Mouse (Mus musculus) midbrain, postnatal 0 days (tissue): ENCODE data around the gene Rgs16. TPM values are rescaled to one million over a fixed set of nuclear protein-coding genes. Genes with fewer than 3 reads are reported as not detected.

Experiments used
- ATAC-seq: fragments of 200-750 bp; cut with Nextera tagmentation; 2 replicates; pipeline ENCODE4 v1.8.0; 2017; ENCODE audit warnings: moderate number of reproducible peaks, mild to moderate bottlenecking, moderate TSS enrichment, moderate library complexity; ENCODE audit not compliant: low FRiP score
- DNase-seq: peaks from one replicate; pipeline ENCODE4 v3.0.0-alpha.2; 2015; ENCODE audit warnings: low spot score
- H3K27ac ChIP-seq: fragments of 300-500 bp; sonication (generic); 2 replicates; pipeline ENCODE4 v1.5.1; 2014; ENCODE audit warnings: low read depth, mild to moderate bottlenecking, low read length, mixed read lengths
- H3K27me3 ChIP-seq: fragments of 300-500 bp; sonication (generic); 2 replicates; pipeline ENCODE4 v1.6.1; 2014; ENCODE audit warnings: low read length, control low read depth, mixed read lengths; ENCODE audit not compliant: insufficient read depth
- H3K36me3 ChIP-seq: fragments of 300-500 bp; sonication (generic); 2 replicates; pipeline ENCODE4 v1.6.1; 2014; ENCODE audit warnings: low read length, control low read depth, mixed read lengths; ENCODE audit not compliant: insufficient read depth
- H3K4me1 ChIP-seq: fragments of 300-500 bp; sonication (generic); 2 replicates; pipeline ENCODE4 v1.6.1; 2014; ENCODE audit warnings: mild to moderate bottlenecking, control low read depth, antibody characterized with exemption, low read length, mixed read lengths; ENCODE audit not compliant: insufficient read depth
- H3K4me2 ChIP-seq: fragments of 300-500 bp; sonication (generic); 2 replicates; pipeline ENCODE4 v1.6.1; 2014; ENCODE audit warnings: low read depth, mild to moderate bottlenecking, low read length, mixed read lengths; ENCODE audit not compliant: poor library complexity, severe bottlenecking
- H3K4me3 ChIP-seq: fragments of 300-500 bp; sonication (generic); 2 replicates; pipeline ENCODE4 v1.5.1; 2014; ENCODE audit warnings: low read depth, mild to moderate bottlenecking, low read length, moderate library complexity
- H3K9ac ChIP-seq: fragments of 300-500 bp; sonication (generic); replicated peaks from 2 replicates; pipeline ENCODE4 v1.6.1; 2014; ENCODE audit warnings: mild to moderate bottlenecking, low read length, moderate library complexity, mixed read lengths; ENCODE audit not compliant: poor library complexity, severe bottlenecking
- H3K9me3 ChIP-seq: fragments of 300-500 bp; sonication (generic); 2 replicates; pipeline ENCODE4 v1.6.1; 2016; ENCODE audit warnings: low read length, control low read depth
- CTCF ChIP-seq: IDR thresholded peaks from 2 replicates; pipeline ENCODE4 v1.5.1; 2016; ENCODE audit warnings: antibody characterized with exemption, mild to moderate bottlenecking
- WGBS: fragments of 180-500 bp; shearing (Covaris S2); extraction: QIAGEN DNeasy Blood & Tissue Kit; methylation state at CpG from one replicate; pipeline ENCODE4 v1.1.7; 2014; 5-methylcytosine and 5-hydroxymethylcytosine counted together
- polyA plus RNA-seq: library from polyadenylated mRNA; unstranded; fragments of >200 nt; fragmentation: Nextera tagmentation; extraction: Ambion mirVana; gene quantifications from 2 replicates; pipeline ENCODE4 v1.2.1, GENCODE M21; 2015
- total RNA-seq: library from RNA; depleted of rRNA; stranded (reverse); fragments of >200 nt; gene quantifications from 2 replicates; pipeline ENCODE4 v1.2.3, GENCODE M21; 2014

Gene Rgs16
- total and polyA plus RNA-seq, 2 experiments from 2014 or later: 7.2 to 10.7 TPM

DNA sequence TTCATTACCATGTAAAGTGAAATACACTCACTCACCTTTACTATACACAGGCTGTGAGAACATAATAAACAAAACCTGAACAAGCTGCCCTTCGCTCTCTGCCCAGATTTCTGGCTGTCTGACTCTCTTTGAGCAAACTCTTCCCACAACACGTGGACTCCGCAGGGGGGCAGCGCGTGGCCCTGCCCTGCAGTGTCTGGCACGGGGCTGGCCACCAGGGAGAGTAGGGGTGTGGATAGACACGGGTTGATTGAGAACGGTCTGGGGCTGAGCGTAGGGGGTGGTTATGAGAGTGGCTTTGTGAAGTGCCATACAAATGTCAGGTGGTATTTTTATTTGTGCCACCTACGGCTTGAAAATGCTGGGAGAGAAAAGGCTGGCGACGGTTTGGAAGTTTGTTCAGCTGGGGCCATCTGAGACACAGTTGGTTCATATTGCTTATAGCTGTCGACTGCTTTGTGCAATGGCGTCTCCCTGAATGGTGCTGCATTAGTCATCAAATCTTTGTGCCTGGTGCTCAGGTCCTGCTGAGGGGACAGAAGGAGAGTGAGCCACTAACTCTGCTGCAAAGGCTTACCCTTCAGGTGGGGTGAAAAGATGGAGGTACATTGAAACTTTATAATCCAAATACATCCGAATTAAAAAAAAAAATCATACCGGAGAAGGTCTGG lies 42.4 kb upstream of the Rgs16 start:
- Histone ChIP-seq H3K4me2 (no peak overlapping the region), H3K36me3 (peaks cover 8% of the 10 kb centered on the region), H3K4me1 (peaks cover 1% of the 10 kb centered on the region), H3K27me3 (no peaks in the 10 kb centered on the region; the same call in 1 of the 2 replicates), H3K9ac (no peak overlapping the region), H3K9me3 (no peaks in the 10 kb centered on the region), H3K27ac (no peak overlapping the region), H3K4me3 (no peak overlapping the region)
- TF ChIP-seq CTCF: peak; percentile 16; the same call in 1 of the 2 replicates
- ATAC-seq: 0 out of 2 replicates have a peak, but pooled peaks have one; percentile 50
- WGBS: 62% methylated on average over 16 of the region's 16 CpGs
- DNase-seq: no peak

DNA sequence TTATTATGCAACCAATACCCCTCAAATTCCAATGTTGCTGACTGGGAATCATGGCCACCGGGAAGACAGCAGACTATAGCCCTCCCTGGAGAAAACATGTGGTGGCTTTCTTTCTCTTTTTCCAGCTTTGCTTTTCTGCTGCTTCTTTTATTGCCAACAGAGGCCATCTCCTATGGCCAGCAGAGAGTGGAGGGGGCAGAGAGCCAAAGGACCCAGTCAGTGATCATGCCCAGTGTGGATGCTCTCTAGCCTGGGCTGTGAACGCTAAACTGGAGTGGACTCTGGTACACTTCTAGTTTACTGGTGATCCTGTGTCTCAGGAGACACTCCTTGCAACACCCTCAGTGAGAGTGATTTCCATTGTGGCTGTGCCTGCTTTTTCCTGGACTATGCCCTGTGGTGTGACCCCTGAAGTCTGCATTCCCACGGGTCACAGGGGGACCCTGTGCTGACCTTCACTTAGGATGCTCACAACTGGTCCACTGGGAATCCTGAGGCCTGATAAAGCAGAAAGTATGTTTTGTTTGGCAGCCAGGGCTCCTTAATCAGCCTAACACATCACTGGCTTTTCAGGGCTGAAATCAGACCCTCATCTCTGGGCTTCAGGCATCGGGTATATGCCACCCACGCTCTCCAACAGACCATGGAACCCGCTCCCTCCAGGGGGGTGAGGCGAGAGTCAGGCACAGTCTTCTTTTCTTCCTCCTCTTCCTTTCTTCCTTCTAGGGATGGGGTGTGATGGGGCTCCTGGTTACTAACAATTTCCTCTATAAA lies 41.7 kb upstream of the Rgs16 start:
- Histone ChIP-seq H3K27ac (no peak overlapping the region), H3K4me1 (peaks cover 5% of the 10 kb centered on the region), H3K36me3 (peaks cover 4% of the 10 kb centered on the region), H3K9ac (no peak overlapping the region), H3K27me3 (no peaks in the 10 kb centered on the region; the same call in 1 of the 2 replicates), H3K4me2 (no peak overlapping the region), H3K4me3 (no peak overlapping the region), H3K9me3 (no peaks in the 10 kb centered on the region)
- TF ChIP-seq CTCF: no peak
- DNase-seq (no peak), ATAC-seq (no peak)
- 63% methylated on average over 7 of the region's 7 CpGs for WGBS

GRCm38 (mm10) chr1:153700448-153701063 lies 39.6 kb upstream of the Rgs16 start:
- no peaks in the 10 kb centered on the region for H3K9me3 ChIP-seq
- ATAC-seq (no peak), DNase-seq (no peak)
- no peak overlapping the region for H3K4me2 ChIP-seq
- H3K4me3 ChIP-seq: no peak overlapping the region
- peaks cover under 1% of the 10 kb centered on the region; the same call in 1 of the 2 replicates for H3K36me3 ChIP-seq
- H3K9ac ChIP-seq: no peak overlapping the region
- peaks cover 5% of the 10 kb centered on the region for H3K4me1 ChIP-seq
- no peak overlapping the region for H3K27ac ChIP-seq
- TF ChIP-seq CTCF: no peak
- no peaks in the 10 kb centered on the region; the same call in 1 of the 2 replicates for H3K27me3 ChIP-seq
- WGBS: 87% methylated on average over 11 of the region's 11 CpGs

DNA sequence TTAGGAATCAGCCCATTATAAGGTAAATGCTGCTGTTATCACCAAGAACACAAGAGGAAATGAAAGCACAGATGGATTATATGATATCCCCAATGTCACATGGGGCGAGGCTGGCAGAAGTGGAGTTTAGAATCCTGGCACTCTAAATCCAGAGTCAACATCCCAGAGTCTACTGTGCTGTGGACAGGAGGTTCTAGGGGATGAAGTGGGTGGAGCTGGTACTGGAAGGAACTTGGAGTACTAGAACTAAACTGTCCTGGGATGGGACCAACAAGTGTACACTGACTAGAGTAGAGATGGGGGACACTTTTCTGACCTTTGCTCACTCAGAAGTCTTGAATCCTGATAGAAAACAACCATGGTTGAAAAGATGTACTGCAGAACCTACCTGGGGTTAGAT lies 38.7 kb upstream of the Rgs16 start:
- H3K4me1 ChIP-seq: peaks cover 5% of the 10 kb centered on the region
- H3K36me3 ChIP-seq: no peaks in the 10 kb centered on the region
- H3K27ac ChIP-seq: no peak overlapping the region
- no peak overlapping the region for H3K9ac ChIP-seq
- WGBS: 98% methylated on average over 1 of the region's 1 CpGs
- no peaks in the 10 kb centered on the region; the same call in 1 of the 2 replicates for H3K27me3 ChIP-seq
- TF ChIP-seq CTCF: no peak
- no peaks in the 10 kb centered on the region for H3K9me3 ChIP-seq
- no peak overlapping the region for H3K4me3 ChIP-seq
- no peak for ATAC-seq
- DNase-seq: no peak
- no peak overlapping the region for H3K4me2 ChIP-seq

DNA sequence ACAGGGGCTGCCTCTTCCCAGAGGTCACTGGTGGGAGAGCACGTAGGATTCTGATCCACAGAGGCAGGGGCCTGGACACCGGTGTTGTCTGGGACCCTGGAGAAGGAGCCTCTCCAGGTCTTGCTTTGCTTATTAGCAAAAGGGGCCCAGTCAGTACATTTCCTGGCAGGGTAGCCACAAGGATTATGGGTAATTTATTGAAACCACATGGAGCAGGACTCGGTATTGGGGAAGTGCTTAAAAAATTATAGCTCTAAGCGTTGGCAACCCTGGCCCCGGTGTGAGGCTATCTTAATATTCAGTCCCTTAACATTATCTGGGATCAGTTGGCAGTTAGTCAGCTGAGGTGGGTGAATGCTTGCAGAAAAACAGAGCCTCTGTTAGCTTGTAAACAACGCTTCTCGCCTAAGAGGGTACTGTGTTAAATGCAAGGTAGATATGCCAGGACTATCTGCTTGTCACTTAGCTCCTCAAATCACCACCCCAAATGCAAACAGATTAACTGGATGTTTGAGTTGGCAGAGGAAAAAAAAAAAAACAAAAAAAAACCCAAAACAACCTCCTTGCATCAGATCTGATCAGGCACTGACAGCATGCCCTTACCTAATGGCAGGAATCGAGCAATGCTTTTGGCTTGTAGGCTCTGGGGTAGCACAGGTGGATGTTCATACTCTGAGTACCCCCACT lies 37.8 kb upstream of the Rgs16 start:
- 71% methylated on average over 8 of the region's 8 CpGs for WGBS

More for the DNA sequence above, 37.8 kb upstream of the Rgs16 start:
- TF ChIP-seq CTCF: no peak
- H3K36me3 ChIP-seq: no peaks in the 10 kb centered on the region
- peaks cover 5% of the 10 kb centered on the region for H3K4me1 ChIP-seq
- no peak overlapping the region for H3K4me2 ChIP-seq
- H3K9me3 ChIP-seq: no peaks in the 10 kb centered on the region
- no peak overlapping the region for H3K4me3 ChIP-seq
- ATAC-seq (no peak), DNase-seq (no peak)
- H3K27me3 ChIP-seq: no peaks in the 10 kb centered on the region
- no peak overlapping the region for H3K9ac ChIP-seq
- H3K27ac ChIP-seq: no peak overlapping the region
